Mouse (Mus musculus): ENCODE measurements around the gene H2-Q1.
"Not testable (repeated sequence)": the region's sequence is repeated elsewhere in the genome, so short reads cannot be mapped to it uniquely, and the experiment has no call there.

The H2-Q1 gene

DNA sequence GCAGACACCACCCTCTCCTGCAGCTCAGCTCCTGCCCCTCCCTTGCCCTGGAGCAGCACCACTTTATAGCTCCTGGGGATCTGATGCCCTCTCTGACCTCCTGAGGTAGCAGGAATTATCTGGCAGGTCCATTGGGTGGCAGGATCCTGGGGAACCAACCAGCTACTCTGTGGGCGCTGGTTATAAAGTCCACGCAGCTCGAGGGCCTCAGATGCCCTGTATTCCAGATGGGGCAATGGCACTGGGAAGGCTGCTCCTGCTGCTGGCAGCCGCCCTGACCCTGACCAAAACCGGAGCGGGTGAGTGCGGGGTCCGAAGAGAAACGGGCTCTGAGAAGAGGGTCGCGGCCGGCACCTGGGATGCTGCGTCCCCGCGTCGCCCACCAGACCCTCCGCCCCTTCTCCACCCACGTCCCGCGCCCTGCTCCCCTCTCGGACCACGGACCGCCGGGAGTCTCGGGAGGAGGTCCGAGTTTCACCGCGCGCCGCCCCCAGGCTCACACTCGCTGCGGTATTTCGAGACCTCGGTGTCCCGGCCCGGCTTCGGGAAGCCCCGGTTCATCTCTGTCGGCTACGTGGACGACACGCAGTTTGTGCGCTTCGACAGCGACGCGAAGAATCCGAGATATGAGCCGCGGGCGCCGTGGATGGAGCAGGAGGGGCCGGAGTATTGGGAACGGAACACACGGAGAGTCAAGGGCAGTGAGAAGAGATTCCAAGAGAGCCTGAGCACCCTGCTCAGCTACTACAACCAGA lies at the start of gene H2-Q1:
Gene H2-Q1 (plus strand): TSS at position 79 of the 755 bp plus-strand sequence.
- DNase-seq: no peak

DNA sequence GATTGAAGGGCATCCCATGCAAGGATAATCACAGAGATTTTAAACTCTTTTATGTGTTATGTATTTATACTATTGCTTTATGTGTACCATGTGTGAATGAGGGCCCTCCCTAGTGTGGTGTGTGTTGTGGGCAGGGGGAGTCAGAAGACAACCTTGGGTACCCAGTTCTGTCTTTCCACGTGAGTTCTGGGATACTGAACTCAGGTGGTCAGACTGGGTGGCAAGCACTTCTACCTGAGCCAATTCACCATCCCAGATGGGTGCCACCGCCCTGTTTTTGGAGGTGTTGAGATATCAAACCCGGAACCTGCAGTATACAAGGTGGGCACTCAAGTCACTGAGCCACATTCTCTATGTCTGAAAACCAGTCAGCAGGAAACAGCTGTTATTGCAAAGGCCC lies 48.0 kb upstream of the H2-Q1 start:
- no peak for DNase-seq

DNA sequence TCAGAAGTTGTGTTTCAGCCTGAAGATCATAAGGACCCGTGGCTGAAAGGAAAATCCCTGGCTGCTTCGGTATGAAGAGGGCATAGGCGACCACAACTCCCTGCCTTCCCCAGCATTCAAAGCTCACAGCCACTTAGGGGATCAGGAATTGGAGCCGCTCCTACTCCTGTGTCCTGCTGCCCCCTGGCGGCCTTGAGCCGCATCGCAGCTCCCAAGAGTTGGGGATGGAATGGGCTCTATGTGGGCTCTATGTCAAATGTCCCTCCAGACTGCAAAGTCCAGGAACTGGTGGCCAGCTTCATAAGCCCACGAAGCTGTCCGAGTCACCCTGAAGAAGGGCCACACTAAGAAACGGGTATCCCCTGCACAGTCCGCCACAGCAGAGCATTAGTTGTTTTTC lies 45.4 kb upstream of the H2-Q1 start:
- peak; percentile 73 for DNase-seq

DNA sequence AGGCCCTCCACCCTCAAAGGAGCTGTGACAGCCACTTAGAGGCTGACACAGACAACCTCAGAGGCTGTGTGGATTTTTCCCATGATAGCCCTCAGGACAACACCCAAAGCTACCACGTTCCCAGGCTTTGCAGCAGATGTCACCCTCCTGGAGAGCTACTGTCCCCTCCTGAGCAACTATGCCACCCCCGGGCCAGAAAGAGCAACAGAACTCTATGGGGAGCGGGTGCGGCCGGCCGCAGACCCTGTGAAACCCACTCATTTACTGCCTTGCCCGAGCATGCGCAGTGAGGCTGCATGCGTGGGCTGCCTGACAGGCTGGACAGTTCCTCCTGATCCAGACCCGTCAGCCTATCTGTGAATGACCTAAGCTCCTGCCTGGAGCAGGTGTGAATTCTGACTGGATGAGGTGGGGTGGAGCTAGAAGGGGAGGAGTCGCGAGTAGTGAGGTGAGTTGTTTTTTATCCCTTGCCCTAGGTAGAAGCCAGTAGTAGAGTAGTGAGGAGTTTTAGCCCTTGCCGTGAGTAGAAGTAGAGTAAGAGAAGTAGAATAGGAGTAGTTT lies 43.8 kb upstream of the H2-Q1 start:
- no peak for DNase-seq

DNA sequence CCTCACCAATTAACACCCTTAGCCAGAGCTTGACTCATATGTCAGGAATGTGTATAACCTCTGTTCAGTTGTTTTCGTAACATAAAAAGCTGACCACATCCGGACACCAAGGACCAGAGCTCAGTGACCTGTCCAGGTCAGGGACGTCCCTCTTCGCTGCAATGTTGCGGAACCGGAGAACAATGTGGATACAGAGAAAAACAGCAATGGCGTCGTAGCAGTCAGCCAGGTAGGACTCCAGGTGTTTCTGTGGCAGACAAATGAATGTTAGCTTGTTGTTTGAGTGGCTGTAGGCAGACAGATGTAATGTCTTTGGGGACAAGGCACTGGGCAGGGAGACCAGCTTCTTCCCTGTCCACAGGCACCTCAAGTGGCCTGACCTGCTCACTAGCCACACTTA lies 42.2 kb upstream of the H2-Q1 start:
- no peak for DNase-seq

DNA sequence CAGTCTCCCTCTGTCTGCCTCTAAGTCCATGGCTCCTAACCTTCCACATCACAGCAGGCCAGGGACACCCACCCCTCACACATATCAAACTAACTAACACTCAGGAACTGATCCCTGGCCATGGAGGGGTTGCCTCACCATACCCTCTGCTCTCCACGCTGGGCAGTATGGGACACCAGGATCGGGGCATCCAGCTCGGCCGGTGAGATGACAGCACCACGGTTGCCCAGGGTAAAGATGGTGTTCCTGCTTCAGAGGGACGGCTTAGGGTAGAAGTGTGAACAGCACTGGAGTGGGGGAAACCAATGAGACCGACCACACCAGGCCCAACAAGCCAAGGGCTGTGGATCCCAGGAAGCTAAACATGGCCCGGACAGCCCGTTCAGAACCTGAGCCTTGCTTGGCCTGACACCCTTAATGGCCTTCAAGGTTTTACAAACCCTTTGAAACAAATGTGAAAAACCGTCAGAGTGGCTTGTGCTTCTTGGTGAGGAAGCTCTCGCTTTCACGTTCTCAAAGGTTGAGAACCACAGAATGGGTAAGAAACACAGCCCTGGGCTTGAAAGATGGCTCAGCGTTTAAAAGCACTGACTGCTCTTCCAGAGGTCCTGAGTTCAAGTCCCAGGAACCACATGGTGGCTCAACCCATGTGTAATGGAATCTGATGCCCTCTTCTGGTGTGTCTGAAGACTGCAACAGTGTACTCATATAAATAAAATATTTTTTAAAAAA lies 41.1 kb upstream of the H2-Q1 start:
- DNase-seq: no peak

DNA sequence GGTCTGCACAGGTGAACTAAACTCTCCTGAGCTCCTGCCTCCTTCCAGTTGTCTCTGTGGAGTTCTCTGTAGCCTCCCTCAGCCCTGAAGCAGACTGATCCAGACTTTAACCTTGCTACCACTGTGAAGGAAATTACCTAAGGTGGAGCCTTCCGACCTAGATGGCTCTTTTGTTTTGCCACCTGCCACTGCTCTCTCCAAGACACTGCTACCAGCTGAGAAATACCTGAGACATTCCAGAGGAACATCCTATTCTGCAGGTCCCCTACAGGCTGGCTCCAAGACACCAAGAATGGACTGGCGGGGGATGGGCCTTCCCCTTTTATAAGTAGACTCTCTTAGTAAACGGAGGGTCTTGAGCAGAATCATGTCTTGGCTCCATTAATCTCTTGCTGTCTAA lies 39.9 kb upstream of the H2-Q1 start:
- DNase-seq: no peak

DNA sequence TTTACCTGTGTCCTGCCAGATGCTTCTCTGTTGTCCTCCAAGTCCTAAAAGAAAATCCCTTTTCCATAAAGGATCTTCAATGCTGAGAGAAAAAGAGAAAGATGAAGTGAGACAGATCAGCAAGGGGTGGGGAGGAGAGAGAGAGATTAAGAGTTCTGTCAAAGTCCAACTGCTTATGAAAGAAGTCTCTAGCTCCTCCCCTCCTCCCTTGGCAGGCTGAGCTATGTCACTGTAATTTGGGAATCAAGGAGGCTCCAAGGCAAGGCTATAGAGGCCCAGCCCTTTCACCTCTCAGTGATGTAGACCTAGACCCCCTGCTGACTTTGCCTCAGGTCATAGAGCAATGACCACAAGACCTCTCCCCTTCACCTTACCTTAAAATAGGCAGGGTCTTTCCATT lies 34.8 kb upstream of the H2-Q1 start:
- no peak for DNase-seq

DNA sequence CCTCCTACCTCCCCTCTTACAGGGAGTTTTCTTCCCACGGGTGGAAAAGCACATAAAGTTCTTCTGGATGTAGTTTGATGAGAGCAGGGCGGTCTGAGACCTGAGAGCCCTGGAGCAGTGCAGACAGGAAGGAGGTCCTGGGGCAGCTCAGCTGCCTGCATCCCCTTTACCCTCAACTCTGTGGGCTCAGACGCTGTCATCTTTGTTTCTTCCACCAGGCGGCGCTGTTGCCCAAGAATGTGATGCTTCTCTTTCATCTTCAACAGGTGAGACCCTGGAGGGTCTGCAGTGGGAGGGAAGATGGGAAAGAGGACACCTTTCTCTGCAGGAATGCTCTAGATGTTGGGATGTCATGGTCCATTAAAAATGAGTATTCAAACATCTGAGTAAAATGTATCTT lies 24.4 kb upstream of the H2-Q1 start:
- not testable (repeated sequence) for DNase-seq

DNA sequence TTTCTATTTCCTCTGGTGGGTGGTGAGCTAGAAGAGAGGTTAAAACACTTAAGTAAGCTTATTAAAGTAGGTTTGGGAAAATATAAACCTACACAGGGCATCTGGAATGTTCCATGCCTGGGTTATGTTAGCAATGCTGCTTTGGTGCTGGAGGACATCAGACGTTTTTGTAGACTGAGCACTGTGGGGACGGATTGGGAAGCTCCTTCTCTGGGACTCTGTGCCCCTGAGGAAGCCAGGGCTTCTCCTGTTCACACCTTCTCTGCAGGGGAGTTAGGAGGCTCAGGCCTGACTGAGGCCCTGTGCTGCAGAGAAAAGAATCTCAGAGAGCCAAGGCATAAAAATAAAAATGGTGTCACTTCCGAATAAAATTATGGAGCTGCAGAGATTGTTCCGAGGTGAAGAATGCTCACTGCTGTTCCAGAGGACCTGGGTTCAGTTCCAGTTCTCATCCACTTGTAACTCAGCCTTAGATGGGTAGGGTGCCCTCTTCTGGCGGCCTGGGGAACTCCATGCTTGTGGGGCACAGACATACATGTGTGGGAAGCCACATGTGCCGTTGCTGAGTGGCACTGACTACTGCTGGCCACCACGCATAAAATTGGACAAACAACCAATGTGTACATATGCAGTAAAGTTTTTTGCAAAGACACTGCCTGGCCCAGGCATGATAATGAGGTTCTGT lies 19.8 kb upstream of the H2-Q1 start:
- not testable (repeated sequence) for DNase-seq

DNA sequence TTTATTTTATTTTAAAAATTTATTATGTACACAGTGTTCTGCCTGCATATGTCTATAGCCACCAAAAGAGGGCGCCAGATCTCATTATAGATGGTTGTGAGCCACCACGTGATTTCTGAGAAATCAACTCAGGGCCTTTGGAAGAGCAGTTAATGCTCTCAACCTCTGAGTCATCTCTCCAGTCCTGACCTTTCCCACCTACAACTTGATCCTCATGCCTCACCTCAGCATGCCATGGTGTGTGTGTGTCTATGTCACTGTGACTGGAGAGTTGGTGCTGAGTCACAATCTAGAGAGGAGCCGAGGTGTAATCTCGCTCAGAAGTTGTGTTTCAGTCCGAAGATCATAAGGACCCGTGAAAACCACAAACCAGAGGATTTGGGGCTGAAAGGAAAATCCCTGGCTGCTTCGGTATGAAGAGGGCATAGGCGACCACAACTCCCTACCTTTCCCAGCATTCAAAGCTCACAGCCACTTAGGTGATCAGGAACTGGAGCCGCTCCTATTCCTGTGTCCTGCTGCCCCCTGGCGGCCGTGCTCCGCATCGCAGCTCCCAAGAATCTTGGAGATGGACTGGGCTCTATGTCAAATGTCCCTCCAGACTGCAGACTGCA lies 18.5 kb upstream of the H2-Q1 start:
- DNase-seq: peak; percentile 70

DNA sequence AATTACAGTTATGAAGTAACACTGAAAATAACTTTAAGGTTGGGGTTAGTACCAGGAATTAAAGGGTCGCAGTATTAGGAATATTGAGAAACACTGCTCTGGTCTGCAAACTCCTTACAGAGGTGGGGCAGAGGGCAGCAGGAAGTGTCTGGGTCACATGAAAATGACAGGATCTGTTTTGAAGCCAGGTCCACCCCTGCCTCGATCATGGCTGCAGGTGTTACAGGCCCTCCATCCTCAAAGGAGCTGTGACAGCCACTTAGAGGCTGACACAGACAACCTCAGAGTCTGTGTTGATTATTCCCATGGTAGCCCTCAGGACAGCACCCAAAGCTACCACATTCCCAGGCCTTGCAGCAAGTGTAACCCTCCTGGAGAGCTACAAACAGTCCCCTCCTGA lies 16.9 kb upstream of the H2-Q1 start:
- no peak for DNase-seq

DNA sequence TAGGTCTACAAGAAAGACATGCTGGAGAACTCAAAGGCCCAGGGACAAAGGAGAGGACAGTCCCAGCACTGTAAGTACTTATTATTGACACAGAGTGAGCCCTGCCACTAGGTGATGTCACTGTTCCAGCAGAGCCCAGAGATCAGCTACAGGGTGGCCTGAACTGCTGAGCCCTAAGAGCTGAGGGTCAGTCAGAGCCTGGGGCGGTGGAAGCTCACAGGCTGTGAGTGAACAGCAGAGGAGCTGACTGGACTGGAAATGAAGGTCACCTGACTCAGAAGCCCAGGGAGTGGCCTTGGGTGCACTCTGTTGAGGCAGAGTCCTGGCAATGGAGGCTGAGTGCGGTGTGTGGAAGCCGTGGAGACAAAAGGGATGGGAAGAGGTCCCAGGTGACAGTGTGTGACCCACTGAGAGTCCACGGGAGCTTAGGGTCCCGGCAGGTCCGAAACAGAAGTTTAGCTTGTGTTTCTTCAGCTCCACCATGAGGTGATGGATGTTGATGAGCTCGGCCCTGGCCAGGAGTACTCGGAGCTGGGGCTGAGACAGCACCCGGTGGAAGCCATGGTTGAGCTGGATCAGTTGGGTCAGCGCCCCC lies 16.4 kb upstream of the H2-Q1 start:
- DNase-seq: no peak

DNA sequence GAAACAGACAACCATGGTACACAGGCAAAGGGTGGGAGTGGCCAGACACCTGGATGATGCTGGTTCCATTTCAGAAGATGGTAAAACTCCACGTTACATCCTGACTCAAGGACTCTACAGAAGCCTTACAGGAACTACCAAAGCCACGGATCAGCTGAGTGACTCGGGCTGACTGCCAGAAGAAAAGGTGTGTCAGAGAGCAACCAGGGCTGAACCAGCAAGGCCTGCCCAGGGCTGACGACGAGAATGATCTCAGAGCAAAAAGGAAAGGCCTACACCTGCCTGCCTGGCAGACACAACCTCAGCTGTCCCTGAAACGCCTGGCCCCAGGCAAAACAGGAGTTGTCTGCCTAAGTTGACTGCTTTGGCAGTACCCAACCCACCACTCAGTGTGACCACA lies 15.7 kb upstream of the H2-Q1 start:
- DNase-seq: no peak

DNA sequence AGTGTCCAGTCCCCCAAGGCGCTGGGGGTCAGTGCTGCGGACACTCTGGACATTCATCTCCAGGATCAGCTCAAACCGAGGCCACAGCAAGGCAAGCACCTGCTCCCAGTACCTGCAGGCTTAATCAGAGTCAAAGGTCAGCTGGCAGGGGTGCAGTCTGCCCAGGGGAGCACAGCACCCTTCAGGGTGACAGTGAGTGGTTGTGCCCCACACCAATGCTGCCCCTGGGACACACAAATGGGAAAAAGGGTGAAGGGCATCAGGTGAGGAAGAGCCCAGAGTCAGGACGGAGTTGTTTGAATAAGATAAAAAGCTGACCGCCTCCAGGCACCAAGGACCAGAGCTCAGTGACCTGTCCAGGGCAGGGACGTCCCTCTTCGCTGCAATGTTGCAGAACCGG lies 15.3 kb upstream of the H2-Q1 start:
- not testable (repeated sequence) for DNase-seq

DNA sequence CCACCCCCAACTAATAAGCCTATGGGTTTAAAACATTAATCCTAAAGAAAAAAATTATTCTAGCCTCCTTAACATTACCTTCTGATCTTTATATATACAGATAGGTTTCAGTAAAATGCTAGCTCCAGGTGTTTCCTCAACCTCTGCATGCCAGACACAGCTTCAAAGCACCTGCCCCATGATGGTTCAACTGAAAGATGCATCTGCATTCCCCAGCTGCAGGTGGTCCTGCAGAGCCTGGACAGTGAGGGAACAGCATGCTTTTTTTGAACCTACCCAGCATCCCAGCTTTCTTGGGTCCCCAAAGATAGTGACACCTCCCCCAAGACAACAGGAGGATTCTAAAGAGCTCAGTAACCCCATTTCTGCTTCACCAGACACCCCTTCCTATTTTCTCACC lies 1.5 kb upstream of the H2-Q1 start:
- no peak for DNase-seq

DNA sequence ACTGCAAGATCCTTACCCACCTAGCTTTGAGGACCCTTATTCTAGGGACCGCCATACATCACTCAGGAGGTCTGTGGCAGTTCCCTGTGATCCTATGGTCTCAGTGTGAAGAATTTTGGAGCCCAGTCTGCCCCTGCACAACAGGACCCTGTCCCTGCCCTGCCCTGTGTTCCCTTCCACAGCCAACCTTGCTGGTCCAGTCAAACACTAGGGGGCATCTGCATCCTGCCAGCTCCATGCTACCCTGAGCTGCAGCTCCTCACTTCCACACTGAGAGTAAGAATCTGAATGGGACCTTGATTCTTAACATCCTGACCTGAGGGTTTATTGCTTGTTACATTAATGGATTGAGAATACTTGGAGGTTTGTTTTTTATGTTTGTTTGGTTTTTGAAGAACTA lies 4.9 kb downstream of the H2-Q1 start:
- DNase-seq: not testable (repeated sequence)

DNA sequence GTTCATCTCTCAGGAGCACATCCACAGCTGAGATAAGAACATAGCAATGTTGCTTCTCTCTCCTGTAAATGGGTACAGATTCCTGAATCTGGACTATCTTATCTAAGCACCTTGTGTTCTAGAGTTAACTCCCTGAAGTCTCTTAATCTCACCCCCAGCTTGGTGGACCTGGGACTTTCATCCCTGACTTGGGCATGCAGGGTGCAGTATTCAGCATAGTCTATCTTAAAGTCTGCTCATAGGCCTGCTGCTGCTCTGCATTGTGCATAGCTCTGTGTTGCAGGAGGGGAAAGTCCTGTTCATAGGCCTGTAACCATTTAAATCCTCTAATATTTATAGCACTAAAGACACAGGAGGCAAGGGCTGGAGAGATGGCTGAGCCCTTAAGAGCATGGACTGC lies 5.8 kb downstream of the H2-Q1 start:
- not testable (repeated sequence) for DNase-seq

DNA sequence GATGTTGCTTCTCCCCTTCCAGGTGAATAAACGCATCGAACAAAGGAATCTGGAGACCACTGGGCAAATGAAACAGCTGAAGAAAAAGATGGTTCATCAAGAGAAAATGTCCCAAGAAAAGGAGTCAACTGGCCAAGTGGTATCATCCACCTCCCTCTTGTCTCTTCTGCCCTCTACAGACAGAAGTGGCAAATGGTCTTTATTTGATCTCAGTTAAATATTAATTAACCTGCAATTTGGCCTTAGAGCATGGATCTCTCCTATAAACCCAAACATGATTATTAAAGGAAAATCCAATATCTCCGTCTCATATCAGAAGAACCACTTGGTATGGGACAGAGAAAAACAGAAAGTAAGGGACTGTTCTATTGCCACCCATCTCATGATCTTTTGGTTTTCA lies 9.5 kb downstream of the H2-Q1 start:
- not testable (repeated sequence) for DNase-seq

DNA sequence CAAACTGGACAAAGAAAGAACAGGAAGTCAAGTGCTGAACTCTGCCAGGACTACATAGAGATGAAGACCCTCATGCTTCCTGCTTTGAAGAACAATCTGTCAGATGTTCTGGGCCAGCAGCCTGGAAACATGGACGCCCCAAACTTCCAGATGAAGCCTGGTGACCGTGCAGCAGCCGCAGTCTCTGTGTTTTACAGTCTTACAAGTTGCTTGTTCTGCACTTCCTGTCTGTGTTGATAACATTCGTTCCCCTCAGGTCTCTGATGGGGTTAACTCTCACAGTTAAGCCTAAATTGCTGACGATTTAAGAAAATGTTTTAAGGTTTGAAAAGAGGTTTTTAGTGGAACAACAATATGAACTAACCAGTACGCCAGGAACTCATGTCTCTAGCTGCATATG lies 11.3 kb downstream of the H2-Q1 start:
- DNase-seq: not testable (repeated sequence)

DNA sequence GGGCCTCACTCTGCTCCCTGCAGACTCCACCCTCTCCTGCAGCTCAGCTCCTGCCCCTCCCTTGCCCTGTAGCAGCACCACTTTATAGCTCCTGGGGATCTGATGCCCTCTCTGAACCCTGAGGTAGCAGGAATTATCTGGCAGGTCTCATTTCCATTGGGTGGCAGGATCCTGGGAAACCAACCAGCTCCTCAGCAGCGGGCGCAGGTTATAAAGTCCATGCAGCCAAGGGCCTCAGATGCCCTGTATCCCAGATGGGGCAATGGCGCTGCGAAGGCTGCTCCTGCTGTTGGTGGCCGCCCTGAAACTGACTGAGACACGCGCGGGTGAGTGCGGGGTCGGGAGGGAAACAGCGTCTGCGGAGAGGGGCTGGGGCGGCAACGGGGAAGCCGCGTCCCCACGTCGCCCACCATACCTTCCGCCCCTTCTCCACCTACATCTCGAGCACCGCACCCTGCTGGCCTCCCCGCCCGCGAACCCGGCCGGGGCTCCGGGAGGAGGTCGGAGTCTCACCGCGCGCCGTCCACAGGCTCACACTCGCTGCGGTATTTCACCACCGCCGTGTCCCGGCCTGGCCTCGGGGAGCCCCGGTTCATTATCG lies 22.0 kb downstream of the H2-Q1 start, which contains the start of gene H2-Q2:
Gene H2-Q2 (plus strand): TSS at position 172 of the 601 bp plus-strand sequence.
- no peak for DNase-seq
